In the genomic region with DNA sequence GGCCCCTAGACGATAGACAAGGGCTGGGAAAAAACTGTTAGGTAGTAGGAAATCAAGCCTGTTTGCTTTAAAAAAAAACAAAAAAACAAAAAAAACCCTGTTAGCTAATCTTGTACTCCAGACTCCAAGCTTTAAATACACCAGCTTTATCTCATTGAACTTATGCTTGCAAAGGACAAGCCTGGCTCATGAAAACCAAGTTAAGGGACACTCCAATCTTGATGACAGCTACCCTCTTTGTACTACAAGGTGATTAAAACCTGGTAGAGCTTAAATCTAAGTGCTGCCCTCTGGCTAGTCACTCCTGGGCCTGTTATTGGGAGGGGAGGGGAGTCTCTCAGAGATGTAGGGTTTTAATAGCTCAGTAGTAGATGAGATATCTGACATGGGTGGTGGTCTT, we compare ENCODE assay signal across 12 mouse cellular contexts.
"Had no signal": no experiment of that assay in that cellular context is flagged by ENCODE, and none has a peak within 500 bp of the region (broad histone marks: within the 10 kb centered on the region; RNA-seq: fewer than 3 reads in every experiment).

No protein-coding gene starts in this region.

- DNase-seq: kidney, adult 18-20 months; kidney, postnatal 25 days; layer of hippocampus, adult 9-11 months; layer of hippocampus, postnatal 36 days; lung, adult 18-20 months; right cerebral cortex, adult 18-20 months; right cerebral cortex, postnatal 25 days; thymus, postnatal 36 days had no signal

- ATAC-seq: midbrain, embryonic 16.5 days had no signal

- H3K27me3 ChIP-seq: kidney, embryonic 15.5 days; limb, embryonic 15.5 days had no signal

- H3K4me3 ChIP-seq: kidney, embryonic 15.5 days; limb, embryonic 15.5 days; midbrain, embryonic 10.5 days had no signal

- H3K27ac ChIP-seq: kidney, embryonic 15.5 days; limb, embryonic 15.5 days; midbrain, embryonic 10.5 days had no signal

- H3K9ac ChIP-seq: kidney, embryonic 15.5 days; limb, embryonic 15.5 days had no signal

- H3K9me3 ChIP-seq: kidney, embryonic 15.5 days; limb, embryonic 15.5 days; midbrain, embryonic 10.5 days had no signal

- H3K4me2 ChIP-seq: kidney, embryonic 15.5 days; limb, embryonic 15.5 days had no signal
